Mouse (Mus musculus) small intestine, adult 2 months (tissue): ENCODE data around the gene Nfib.

Experiments
- CTCF ChIP-seq: fragments of 200-500 bp; IDR thresholded peaks from 2 replicates; pipeline ENCODE4 v1.5.1; 2012; ENCODE audit warnings: low read depth, mild to moderate bottlenecking, control low read depth, inconsistent platforms, low read length, moderate library complexity, mixed read lengths; ENCODE audit not compliant: insufficient replicate concordance, insufficient read length; ENCODE audit errors: extremely low read depth
- POLR2A ChIP-seq: fragments of 200-500 bp; IDR thresholded peaks from 2 replicates; pipeline ENCODE4 v1.6.1; 2012; ENCODE audit warnings: low read depth, mild to moderate bottlenecking, control low read depth, inconsistent platforms, low read length, moderate library complexity

GRCm38 (mm10) chr4:82477742-82478141 lies 227.8 kb downstream of the Nfib start:
- TF ChIP-seq CTCF (no peak), POLR2A (no peak)
